Mouse (Mus musculus): ENCODE results near the gene Eva1b.

DNA sequence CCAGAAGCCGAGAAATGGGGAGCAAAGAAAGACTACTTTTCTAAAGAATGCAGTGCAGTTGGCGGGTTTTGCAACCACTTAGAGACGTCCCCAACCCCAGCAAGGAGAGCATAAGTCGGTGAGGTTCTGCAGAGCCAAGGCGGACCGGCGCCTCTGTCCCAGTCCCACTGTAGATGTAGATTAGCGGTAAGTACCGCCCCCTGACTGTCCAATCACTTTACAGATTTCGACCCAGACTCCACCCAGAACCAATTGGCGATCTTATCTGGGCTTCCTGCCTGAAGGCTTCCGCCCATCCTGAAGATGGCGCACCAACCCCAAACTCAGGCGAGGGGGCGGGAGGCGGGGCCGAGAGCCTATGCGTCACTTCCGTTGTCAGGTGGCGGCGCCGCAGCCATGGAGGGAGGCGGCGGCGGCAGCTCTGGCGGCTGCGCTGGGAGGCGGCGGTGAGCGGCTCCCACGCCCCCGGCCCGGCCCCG, 43.9 kb upstream of the Eva1b start, which contains the start of gene Stk40:
- TF ChIP-seq NANOG (IDR thresholded peaks at IDR 0.05; ENCODE audit: borderline replicate concordance, low read length) (no peak), CTCF (conservative IDR thresholded peaks at IDR 0.05; ENCODE audit: low read length) (no peak), POU5F1 (IDR thresholded peaks at IDR 0.05; ENCODE audit: borderline replicate concordance, low read length) (no peak)
